Mouse (Mus musculus): ENCODE results near the gene Znrf4.
A peak's percentile ranks its signal among the peaks of the same experiment; 100 is the strongest.

The Znrf4 gene

GRCm38 (mm10) chr17:56487441-56487888 is 24.8 kb downstream of the Znrf4 start:
- peak in 1 of 2 experiments; percentile 73 for DNase-seq

- DNase-seq: no peak
These were observed 26.3 kb downstream of the Znrf4 start for GRCm38 (mm10) chr17:56485926-56486325.

- DNase-seq: no peak
These were observed 27.1 kb downstream of the Znrf4 start for GRCm38 (mm10) chr17:56485118-56485517.

- DNase-seq: no peak
These were observed 29.6 kb downstream of the Znrf4 start for GRCm38 (mm10) chr17:56482671-56483070.

GRCm38 (mm10) chr17:56479358-56479757 is 32.9 kb downstream of the Znrf4 start:
- peak; percentile 78 to 87 for DNase-seq

GRCm38 (mm10) chr17:56478191-56478611 is 34.0 kb downstream of the Znrf4 start:
- DNase-seq: no peak

- DNase-seq: no peak
These were observed 34.9 kb downstream of the Znrf4 start for GRCm38 (mm10) chr17:56477191-56477818.

- DNase-seq: peak; percentile 87 to 89
These were observed 35.9 kb downstream of the Znrf4 start, which contains the start of gene Ptprs for GRCm38 (mm10) chr17:56476402-56476752. Ptprs (minus strand) TSS chr17:56476483.

GRCm38 (mm10) chr17:56475584-56476401 is 36.4 kb downstream of the Znrf4 start:
- peak in 1 of 2 experiments; percentile 22 for DNase-seq

- no peak for DNase-seq
These were observed 37.2 kb downstream of the Znrf4 start for GRCm38 (mm10) chr17:56474831-56475581.

- peak in 1 of 2 experiments; percentile 11 for DNase-seq
These were observed 37.9 kb downstream of the Znrf4 start for GRCm38 (mm10) chr17:56474311-56474830.

GRCm38 (mm10) chr17:56473611-56473905 is 38.7 kb downstream of the Znrf4 start:
- DNase-seq: no peak

GRCm38 (mm10) chr17:56472733-56473610 is 39.3 kb downstream of the Znrf4 start:
- peak; percentile 31 to 73 for DNase-seq

GRCm38 (mm10) chr17:56472121-56472520 is 40.1 kb downstream of the Znrf4 start:
- DNase-seq: no peak

- DNase-seq: no peak
These were observed 41.1 kb downstream of the Znrf4 start for GRCm38 (mm10) chr17:56471136-56471535.

- peak; percentile 12 to 22 for DNase-seq
These were observed 41.7 kb downstream of the Znrf4 start for GRCm38 (mm10) chr17:56470571-56470970.

- DNase-seq: peak; percentile 33 to 61
These were observed 42.2 kb downstream of the Znrf4 start for GRCm38 (mm10) chr17:56470001-56470436.

- DNase-seq: no peak
These were observed 43.0 kb downstream of the Znrf4 start for GRCm38 (mm10) chr17:56469275-56469674.

- peak; percentile 19 to 33 for DNase-seq
These were observed 43.4 kb downstream of the Znrf4 start for GRCm38 (mm10) chr17:56468870-56469269.

- no peak for DNase-seq
These were observed 43.9 kb downstream of the Znrf4 start for GRCm38 (mm10) chr17:56468380-56468779.

- DNase-seq: peak; percentile 56 to 66
These were observed 44.8 kb downstream of the Znrf4 start for GRCm38 (mm10) chr17:56467456-56467884.

GRCm38 (mm10) chr17:56466747-56467146 is 45.5 kb downstream of the Znrf4 start:
- no peak for DNase-seq
